Mouse (Mus musculus): ENCODE data around the gene Mtmr14. TPM values are rescaled to one million over a fixed set of nuclear protein-coding genes. Genes with fewer than 3 reads are reported as not detected.

The Mtmr14 gene
- total RNA-seq, 2 experiments from 2014 or later, result 12.7 to 17.6 TPM

- no peak for DNase-seq
Measured at GRCm38 (mm10) chr6:113276846-113277245, 39.2 kb downstream of the Mtmr14 start.

GRCm38 (mm10) chr6:113281676-113282075 lies 44.0 kb downstream of the Mtmr14 start:
- no peak for DNase-seq

- peak in 1 of 2 experiments; percentile 37 for DNase-seq
Measured at GRCm38 (mm10) chr6:113282101-113282802, 44.6 kb downstream of the Mtmr14 start, which contains the start of gene Cpne9. Gene Cpne9, plus strand, starts transcription at chr6:113282307.

- DNase-seq, result no peak
Measured at GRCm38 (mm10) chr6:113282969-113283368, 45.3 kb downstream of the Mtmr14 start.

GRCm38 (mm10) chr6:113283500-113283899 lies 45.9 kb downstream of the Mtmr14 start:
- DNase-seq, result no peak

- DNase-seq, result no peak
Measured at GRCm38 (mm10) chr6:113284931-113285330, 47.3 kb downstream of the Mtmr14 start.

GRCm38 (mm10) chr6:113286316-113286715 lies 48.7 kb downstream of the Mtmr14 start:
- DNase-seq, result no peak

GRCm38 (mm10) chr6:113287236-113287635 lies 49.6 kb downstream of the Mtmr14 start:
- no peak for DNase-seq

GRCm38 (mm10) chr6:113289346-113289745 lies 51.7 kb downstream of the Mtmr14 start:
- no peak for DNase-seq

- DNase-seq, result no peak
Measured at GRCm38 (mm10) chr6:113290346-113290745, 52.7 kb downstream of the Mtmr14 start.

- peak; percentile 17 to 51 for DNase-seq
Measured at GRCm38 (mm10) chr6:113292938-113293337, 55.3 kb downstream of the Mtmr14 start.

- DNase-seq, result no peak
Measured at GRCm38 (mm10) chr6:113296046-113296445, 58.4 kb downstream of the Mtmr14 start.

- DNase-seq, result no peak
Measured at GRCm38 (mm10) chr6:113296639-113297038, 59.0 kb downstream of the Mtmr14 start.

GRCm38 (mm10) chr6:113301350-113301749 lies 63.7 kb downstream of the Mtmr14 start:
- DNase-seq, result no peak

GRCm38 (mm10) chr6:113302258-113302657 lies 64.6 kb downstream of the Mtmr14 start:
- peak; percentile 13 to 46 for DNase-seq

- peak; percentile 99 to 100 for DNase-seq
Measured at GRCm38 (mm10) chr6:113306322-113306985, 68.8 kb downstream of the Mtmr14 start.

GRCm38 (mm10) chr6:113306986-113307349 lies 69.3 kb downstream of the Mtmr14 start, which contains the start of gene Brpf1:
Gene Brpf1, plus strand, starts transcription at chr6:113307137.
- DNase-seq, result no peak

GRCm38 (mm10) chr6:113307481-113308121 lies 70.0 kb downstream of the Mtmr14 start:
- DNase-seq, result peak; percentile 61 to 67

- DNase-seq, result peak in 1 of 2 experiments; percentile 49
Measured at GRCm38 (mm10) chr6:113308141-113308540, 70.5 kb downstream of the Mtmr14 start.

- no peak for DNase-seq
Measured at GRCm38 (mm10) chr6:113315972-113316371, 78.3 kb downstream of the Mtmr14 start.

GRCm38 (mm10) chr6:113326533-113327315 lies 89.1 kb downstream of the Mtmr14 start, which contains the start of gene Ogg1:
Gene Ogg1, plus strand, starts transcription at chr6:113326972.
- DNase-seq, result peak; percentile 98 to 100

GRCm38 (mm10) chr6:113329396-113329795 lies 91.8 kb downstream of the Mtmr14 start:
- DNase-seq, result no peak

Data from heart, adult 18-20 months (tissue).